Mouse (Mus musculus) heart, postnatal 25 days (tissue): ENCODE measurements around the gene Cntd1. TPM values are rescaled to one million over a fixed set of nuclear protein-coding genes. Genes with fewer than 3 reads are reported as not detected.

ENCODE experiments used
- DNase-seq: peaks from one replicate; pipeline ENCODE4 v3.0.0; 2022; ENCODE audit warnings: low spot score
- intact Hi-C: fragments of 180-260 bp; cut with DNase I; formaldehyde crosslinking; loops from one replicate; pipeline ENCODE4 v1.15.1; 2025
- total RNA-seq, 2 experiments: library from RNA; stranded (reverse); gene quantifications; 2 replicates each; pipeline ENCODE4 v1.2.3; 2021

Gene Cntd1
- total RNA-seq = under 1 TPM; 0.10 to 0.28 TPM

GRCm38 (mm10) chr11:101278223-101279192 lies at the start of gene Cntd1, which contains the start of gene Coa3:
Gene Cntd1 (plus strand): TSS chr11:101279012.
Gene Coa3 (minus strand): TSS chr11:101279114.
- peak; percentile 71 for DNase-seq
- intact Hi-C loops = loop anchor here (2.0 kb wide), 1 partner anchor 18 kb away; the partner anchor contains the start of gene Wnk4

- DNase-seq = no peak
- intact Hi-C loops = no loop called here
Measured at GRCm38 (mm10) chr11:101229361-101229900, 49.4 kb upstream of the Cntd1 start.

- peak; percentile 67 for DNase-seq
- intact Hi-C loops = no loop called here
Measured at GRCm38 (mm10) chr11:101230061-101230511, 48.7 kb upstream of the Cntd1 start.

GRCm38 (mm10) chr11:101230526-101230925 lies 48.3 kb upstream of the Cntd1 start:
- no peak for DNase-seq
- intact Hi-C loops = no loop called here

DNA sequence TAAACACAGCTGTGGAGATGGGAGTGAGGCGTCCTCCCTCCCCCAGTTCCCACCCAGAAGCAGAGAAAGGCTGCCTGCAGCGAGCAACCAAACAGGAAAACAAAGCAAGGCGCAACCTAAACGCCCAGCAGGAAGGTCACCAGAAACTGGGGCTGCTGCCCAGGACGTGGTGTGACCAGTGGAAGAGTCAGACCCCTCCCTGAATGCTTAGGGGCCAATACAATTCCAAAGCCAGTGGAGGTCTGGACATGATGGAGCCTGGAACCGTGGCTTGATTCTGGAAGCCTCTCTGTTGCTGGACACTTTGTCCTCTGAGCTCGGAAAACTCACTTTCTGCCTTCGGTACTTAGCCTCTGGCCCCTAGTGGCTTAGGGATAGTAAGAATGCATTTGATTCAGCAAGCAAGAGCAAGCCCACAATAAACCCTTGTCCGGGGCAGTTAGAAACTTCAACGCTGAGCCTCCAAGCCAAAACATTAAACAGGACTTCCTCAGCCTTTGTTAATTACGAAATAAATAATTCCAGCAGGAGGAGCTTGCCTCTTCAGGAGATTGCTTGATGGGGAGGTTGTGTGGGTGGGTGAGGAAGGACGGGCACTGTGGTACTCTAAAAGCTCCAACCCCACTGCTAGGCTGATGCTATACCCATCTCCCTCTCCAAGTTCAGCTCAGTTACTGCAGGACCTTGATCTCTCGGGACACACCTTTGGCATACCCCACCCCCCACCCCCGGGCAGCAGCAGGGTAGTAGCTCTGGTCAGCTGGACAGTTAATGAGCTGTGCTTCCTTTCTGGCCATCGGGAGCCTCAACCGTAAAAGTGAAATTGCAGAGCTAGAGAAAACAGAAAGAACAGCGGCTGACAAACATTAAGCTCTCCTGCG lies 47.6 kb upstream of the Cntd1 start:
- intact Hi-C loops = loop anchor here (1.0 kb wide), 1 partner anchor 15 kb away; the partner anchor contains the start of gene Ramp2

GRCm38 (mm10) chr11:101232010-101232839 lies 46.6 kb upstream of the Cntd1 start:
- intact Hi-C loops = no loop called here
- peak; percentile 62 for DNase-seq

More for the DNA sequence above, 47.6 kb upstream of the Cntd1 start:
- peak; percentile 88 for DNase-seq

GRCm38 (mm10) chr11:101233240-101233639 lies 45.6 kb upstream of the Cntd1 start:
- intact Hi-C loops = no loop called here
- DNase-seq = no peak

DNA sequence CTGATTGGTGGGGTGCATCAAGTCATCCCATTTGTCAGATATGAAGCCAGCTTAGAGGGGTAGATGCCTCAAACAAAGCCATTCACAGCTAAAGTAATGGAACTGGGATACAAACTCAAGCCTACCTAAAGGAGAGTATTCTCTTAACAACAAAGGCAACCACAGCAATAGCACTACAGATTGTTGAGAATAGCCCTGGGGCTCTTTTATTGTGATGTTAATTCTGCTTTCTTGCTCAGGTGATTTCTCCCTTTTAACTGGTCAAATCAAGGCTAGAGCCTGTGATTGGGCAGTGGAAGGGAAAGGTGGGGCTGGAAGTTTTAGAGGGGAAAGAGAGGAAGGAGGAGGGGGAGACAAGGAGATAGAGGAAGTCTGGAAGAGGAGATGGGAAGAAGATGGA lies 44.7 kb upstream of the Cntd1 start:
- no peak for DNase-seq
- intact Hi-C loops = no loop called here

GRCm38 (mm10) chr11:101235429-101235828 lies 43.4 kb upstream of the Cntd1 start:
- intact Hi-C loops = no loop called here

GRCm38 (mm10) chr11:101236782-101237181 lies 42.0 kb upstream of the Cntd1 start:
- intact Hi-C loops = no loop called here
- DNase-seq = no peak

More at GRCm38 (mm10) chr11:101235429-101235828, 43.4 kb upstream of the Cntd1 start:
- no peak for DNase-seq

- no peak for DNase-seq
- intact Hi-C loops = no loop called here
Measured at GRCm38 (mm10) chr11:101238071-101238647, 40.7 kb upstream of the Cntd1 start.

DNA sequence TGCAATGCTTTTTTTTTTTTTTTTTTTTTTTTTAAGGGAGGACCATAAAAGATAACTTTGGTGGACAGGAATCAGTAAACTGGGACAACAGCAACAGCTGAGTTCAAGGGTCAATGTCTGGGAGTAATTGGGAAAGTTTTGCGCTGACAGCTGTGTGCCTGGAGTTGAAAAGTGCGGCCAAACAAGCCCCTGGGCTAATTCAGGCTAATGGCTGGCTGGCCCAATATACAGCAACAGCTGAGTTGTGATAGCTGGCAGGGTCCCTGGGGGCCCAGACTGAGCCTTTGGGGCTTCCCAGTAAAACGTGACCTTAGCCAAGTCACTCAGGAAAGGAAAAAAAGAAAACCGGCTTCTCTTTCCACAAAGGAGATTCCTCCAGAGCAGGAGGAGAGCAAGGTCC lies 33.7 kb upstream of the Cntd1 start:
- DNase-seq = peak; percentile 65
- intact Hi-C loops = no loop called here

DNA sequence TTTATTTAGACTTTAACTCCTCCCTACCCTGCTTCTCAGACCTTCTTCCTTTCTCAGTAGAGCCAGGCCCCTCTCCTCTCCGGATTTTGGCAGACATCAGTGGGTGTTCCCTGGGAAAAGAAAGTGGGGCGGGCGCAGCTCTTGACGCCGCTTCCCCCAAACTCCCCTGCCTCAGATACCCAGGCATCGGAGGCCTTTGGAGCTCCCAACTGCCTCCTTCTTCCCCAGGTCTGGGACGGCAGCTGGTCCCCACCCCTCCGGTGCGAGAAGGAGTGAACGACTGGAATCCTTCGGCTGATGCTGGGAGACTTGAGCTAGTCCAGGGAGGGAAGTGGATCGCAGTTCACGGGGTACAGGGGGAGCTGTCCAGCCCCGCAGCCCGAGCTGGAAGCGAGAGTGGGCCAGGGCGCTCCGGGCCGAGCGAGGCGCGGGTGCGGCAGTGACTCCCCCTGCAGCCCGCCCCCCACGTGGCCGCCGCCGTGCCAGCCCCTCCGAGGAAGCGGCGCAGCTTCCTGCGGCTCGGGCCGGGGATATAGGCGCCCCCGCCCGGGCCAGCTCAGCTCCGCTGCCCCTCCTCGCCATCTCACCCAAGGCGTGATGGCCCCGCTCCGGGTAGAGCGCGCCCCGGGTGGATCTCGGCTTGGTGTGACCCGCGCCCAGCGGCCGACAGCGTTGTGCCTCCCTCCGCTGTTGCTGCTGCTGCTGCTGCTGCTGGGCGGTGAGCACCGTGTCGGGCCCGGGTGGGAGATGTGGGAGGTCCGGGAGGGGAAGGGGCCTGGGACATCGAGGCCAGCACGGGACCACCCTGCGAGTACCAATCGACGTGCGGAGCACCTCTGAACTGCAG lies 32.7 kb upstream of the Cntd1 start, which contains the start of gene Ramp2:
Gene Ramp2 (plus strand): TSS at position 174 of the 847 bp plus-strand sequence.
- DNase-seq = peak; percentile 75
- intact Hi-C loops = loop anchor here (1.0 kb wide), 1 partner anchor 15 kb away; no protein-coding TSS in a partner anchor

GRCm38 (mm10) chr11:101246702-101247012 lies 32.2 kb upstream of the Cntd1 start:
- intact Hi-C loops = loop anchor here (1.0 kb wide), 1 partner anchor 15 kb away; no protein-coding TSS in a partner anchor
- no peak for DNase-seq

GRCm38 (mm10) chr11:101247521-101248030 lies 31.2 kb upstream of the Cntd1 start:
- intact Hi-C loops = loop anchor here (1.0 kb wide), 1 partner anchor 35 kb away; no protein-coding TSS in a partner anchor
- no peak for DNase-seq

GRCm38 (mm10) chr11:101248258-101248994 lies 30.4 kb upstream of the Cntd1 start:
- intact Hi-C loops = loop anchor here (1.0 kb wide), 1 partner anchor 36 kb away; no protein-coding TSS in a partner anchor
- DNase-seq = peak; percentile 67

DNA sequence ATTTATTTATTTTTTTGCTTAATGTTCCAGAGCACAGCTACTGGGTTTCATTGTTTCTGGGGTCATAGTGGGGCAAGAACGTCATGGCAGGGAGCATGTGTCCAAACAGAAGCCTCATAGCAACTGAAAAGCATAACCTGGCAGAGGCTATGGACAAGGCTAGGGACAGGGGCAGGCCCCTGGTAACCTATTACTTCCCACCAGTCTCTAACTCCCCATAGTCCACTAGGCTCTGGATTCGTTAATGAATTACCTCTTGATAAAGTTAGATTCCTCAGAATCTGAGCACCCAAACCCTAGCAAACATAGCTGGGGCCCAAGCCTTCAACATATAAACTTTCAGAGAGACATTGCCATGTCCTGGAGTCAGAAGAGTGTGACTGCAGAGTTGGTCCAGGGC lies 27.8 kb upstream of the Cntd1 start:
- DNase-seq = no peak
- intact Hi-C loops = loop anchor here (5.0 kb wide), 1 partner anchor 164 kb away; the partner anchor contains the start of gene Mlx
